Mouse (Mus musculus) MEL (cell line): ENCODE results near the gene Kazn. TPM values are rescaled to one million over a fixed set of nuclear protein-coding genes. Genes with fewer than 3 reads are reported as not detected.

ENCODE experiments used
- DNase-seq: peaks from one replicate; pipeline ENCODE4 v3.0.0; 2011; ENCODE audit warnings: low read depth, low spot score
- H3K27ac ChIP-seq: 2 replicates; pipeline ENCODE4 v1.5.1; 2012; ENCODE audit warnings: low read depth, mild to moderate bottlenecking, control low read depth, low read length, moderate library complexity; ENCODE audit not compliant: control insufficient read depth
- H3K27me3 ChIP-seq, 2 experiments: fragments of 150-350 bp in 1 of 2; sonication (generic) in 1 of 2; 2 replicates each; pipeline ENCODE4 v1.6.1; 2012; ENCODE audit warnings: low read length in 2 of 2, mild to moderate bottlenecking in 2 of 2, improper control_type of control experiment in 1 of 2, moderate library complexity in 1 of 2; ENCODE audit not compliant: insufficient read depth in 2 of 2, control insufficient read depth in 1 of 2
- H3K36me3 ChIP-seq, 2 experiments: 2 replicates each; pipeline ENCODE4 v1.6.1; 2012 to 2014; ENCODE audit warnings: low read length in 2 of 2, improper control_type of control experiment in 1 of 2, inconsistent platforms in 1 of 2, mild to moderate bottlenecking in 1 of 2; ENCODE audit not compliant: insufficient read depth in 2 of 2, control insufficient read depth in 1 of 2
- H3K4me1 ChIP-seq, 2 experiments: fragments of 150-350 bp in 1 of 2; sonication (generic) in 1 of 2; 2 replicates each; pipeline ENCODE4 v1.6.1; 2012; ENCODE audit warnings: low read length in 2 of 2, improper control_type of control experiment in 1 of 2, mild to moderate bottlenecking in 1 of 2; ENCODE audit not compliant: insufficient read depth in 2 of 2, control insufficient read depth in 1 of 2
- H3K4me3 ChIP-seq, 2 experiments: fragments of 150-350 bp in 1 of 2; sonication (generic) in 1 of 2; 2 replicates each; pipeline ENCODE4 v1.5.1; 2012; ENCODE audit warnings: low read depth in 2 of 2, low read length in 2 of 2, mild to moderate bottlenecking in 2 of 2, moderate library complexity in 2 of 2, control low read depth in 1 of 2, improper control_type of control experiment in 1 of 2; ENCODE audit not compliant: control insufficient read depth in 1 of 2, insufficient read depth in 1 of 2
- H3K79me2 ChIP-seq: 2 replicates; pipeline ENCODE4 v1.6.1; 2012; ENCODE audit warnings: mild to moderate bottlenecking, low read length, moderate library complexity; ENCODE audit not compliant: control insufficient read depth, poor library complexity, insufficient read depth
- H3K9ac ChIP-seq: 2 replicates; pipeline ENCODE4 v1.6.1; 2012; ENCODE audit warnings: low read depth, mild to moderate bottlenecking, control low read depth, low read length, moderate library complexity; ENCODE audit not compliant: control insufficient read depth, poor library complexity, severe bottlenecking
- H3K9me3 ChIP-seq: fragments of 150-350 bp; sonication (generic); replicated peaks from 2 replicates; pipeline ENCODE4 v1.6.1; 2012; ENCODE audit warnings: mild to moderate bottlenecking, low read length, improper control_type of control experiment, moderate library complexity; ENCODE audit not compliant: insufficient read depth
- BHLHE40 ChIP-seq: IDR thresholded peaks from 2 replicates; pipeline ENCODE4 v1.6.1; 2012; ENCODE audit warnings: low read depth, mild to moderate bottlenecking, inconsistent platforms, low read length, improper control_type of control experiment, borderline replicate concordance
- CHD2 ChIP-seq: IDR thresholded peaks from 2 replicates; pipeline ENCODE4 v1.6.1; 2011; ENCODE audit warnings: low read length, improper control_type of control experiment
- E2F4 ChIP-seq: IDR thresholded peaks from 2 replicates; pipeline ENCODE4 v1.6.1; 2011; ENCODE audit warnings: low read depth, low read length, improper control_type of control experiment, borderline replicate concordance
- EP300 ChIP-seq, 2 experiments: IDR thresholded peaks; 2 replicates each; pipeline ENCODE4 v1.6.1; 2011; ENCODE audit warnings: improper control_type of control experiment in 2 of 2, low read length in 2 of 2, low read depth in 1 of 2, mild to moderate bottlenecking in 1 of 2
- ETS1 ChIP-seq: IDR thresholded peaks from 2 replicates; pipeline ENCODE4 v1.6.1; 2012; ENCODE audit warnings: low read depth, mild to moderate bottlenecking, inconsistent platforms, low read length, improper control_type of control experiment, moderate library complexity
- GABPA ChIP-seq: IDR thresholded peaks from 2 replicates; pipeline ENCODE4 v1.6.1; 2012; ENCODE audit warnings: low read depth, mild to moderate bottlenecking, inconsistent platforms, low read length, improper control_type of control experiment, moderate library complexity
- GATA1 ChIP-seq: IDR thresholded peaks from 2 replicates; pipeline ENCODE4 v1.6.1; 2011; ENCODE audit warnings: low read depth, low read length, improper control_type of control experiment
- JUND ChIP-seq: IDR thresholded peaks from 2 replicates; pipeline ENCODE4 v1.6.1; 2011; ENCODE audit warnings: low read depth, mild to moderate bottlenecking, improper control_type of control experiment, low read length
- KAT2A ChIP-seq: conservative IDR thresholded peaks from 2 replicates; pipeline ENCODE4 v1.6.1; 2012; ENCODE audit warnings: low read depth, low read length, improper control_type of control experiment, inconsistent platforms
- MAFK ChIP-seq: IDR thresholded peaks from 2 replicates; pipeline ENCODE4 v1.6.1; 2011; ENCODE audit warnings: low read depth, mild to moderate bottlenecking, low read length, improper control_type of control experiment, borderline replicate concordance
- MAX ChIP-seq: IDR thresholded peaks from 2 replicates; pipeline ENCODE4 v1.6.1; 2011; ENCODE audit warnings: low read length, improper control_type of control experiment
- MAZ ChIP-seq: IDR thresholded peaks from 2 replicates; pipeline ENCODE4 v1.6.1; 2012; ENCODE audit warnings: low read depth, mild to moderate bottlenecking, inconsistent platforms, low read length, improper control_type of control experiment
- MXI1 ChIP-seq: IDR thresholded peaks from 2 replicates; pipeline ENCODE4 v1.6.1; 2011; ENCODE audit warnings: mild to moderate bottlenecking, low read depth, low read length, improper control_type of control experiment
- MYB ChIP-seq: IDR thresholded peaks from 2 replicates; pipeline ENCODE4 v1.6.1; 2011; ENCODE audit warnings: mild to moderate bottlenecking, low read depth, low read length, improper control_type of control experiment
- MYC ChIP-seq: IDR thresholded peaks from 2 replicates; pipeline ENCODE4 v1.6.1; 2011; ENCODE audit warnings: low read depth, mild to moderate bottlenecking, low read length, improper control_type of control experiment, moderate library complexity
- NELFE ChIP-seq: IDR thresholded peaks from 2 replicates; pipeline ENCODE4 v1.6.1; 2011; ENCODE audit warnings: low read depth, low read length, improper control_type of control experiment
- NRF1 ChIP-seq: IDR thresholded peaks from 2 replicates; pipeline ENCODE4 v1.6.1; 2014; ENCODE audit warnings: low read depth, mild to moderate bottlenecking, inconsistent platforms, low read length, improper control_type of control experiment, moderate library complexity; ENCODE audit not compliant: poor library complexity, insufficient read depth, severe bottlenecking
- POLR2A ChIP-seq, 2 experiments: IDR thresholded peaks; 2 replicates each; pipeline ENCODE4 v1.6.1; 2011 to 2012; ENCODE audit warnings: low read length in 2 of 2, mild to moderate bottlenecking in 2 of 2, control low read depth in 1 of 2, improper control_type of control experiment in 1 of 2, low read depth in 1 of 2, moderate library complexity in 1 of 2; ENCODE audit not compliant: control insufficient read depth in 1 of 2, insufficient read depth in 1 of 2, poor library complexity in 1 of 2
- POLR2AphosphoS2 ChIP-seq: IDR thresholded peaks from 2 replicates; pipeline ENCODE4 v1.6.1; 2011; ENCODE audit warnings: low read length, improper control_type of control experiment
- POLR2AphosphoS5 ChIP-seq: IDR thresholded peaks from 2 replicates; pipeline ENCODE4 v1.6.1; 2012; ENCODE audit warnings: low read depth, borderline replicate concordance, mild to moderate bottlenecking, inconsistent platforms, low read length, moderate library complexity, mixed read lengths
- RAD21 ChIP-seq: IDR thresholded peaks from 2 replicates; pipeline ENCODE4 v1.6.1; 2011; ENCODE audit warnings: mild to moderate bottlenecking, low read depth, low read length, improper control_type of control experiment
- RCOR1 ChIP-seq: IDR thresholded peaks from 2 replicates; pipeline ENCODE4 v1.6.1; 2012; ENCODE audit warnings: low read depth, mild to moderate bottlenecking, inconsistent platforms, low read length, improper control_type of control experiment
- SIN3A ChIP-seq: IDR thresholded peaks from 2 replicates; pipeline ENCODE4 v1.6.1; 2012; ENCODE audit warnings: low read length, improper control_type of control experiment, inconsistent platforms
- TAL1 ChIP-seq: IDR thresholded peaks from 2 replicates; pipeline ENCODE4 v1.6.1; 2012; ENCODE audit warnings: mild to moderate bottlenecking, inconsistent platforms, low read length, moderate library complexity, mixed read lengths
- TBP ChIP-seq: IDR thresholded peaks from 2 replicates; pipeline ENCODE4 v1.8.0; 2011; ENCODE audit warnings: low read depth, low read length, improper control_type of control experiment
- USF2 ChIP-seq, 2 experiments: IDR thresholded peaks; 2 replicates each; pipeline ENCODE4 v1.6.1; 2011 to 2012; ENCODE audit warnings: improper control_type of control experiment in 2 of 2, low read length in 2 of 2, borderline replicate concordance in 1 of 2, inconsistent platforms in 1 of 2, low read depth in 1 of 2, mild to moderate bottlenecking in 1 of 2; ENCODE audit not compliant: insufficient read depth in 1 of 2
- ZKSCAN1 ChIP-seq: IDR thresholded peaks from 2 replicates; pipeline ENCODE4 v1.6.1; 2012; ENCODE audit warnings: low read depth, mild to moderate bottlenecking, inconsistent platforms, low read length, improper control_type of control experiment, moderate library complexity
- ZMIZ1 ChIP-seq: IDR thresholded peaks from 2 replicates; pipeline ENCODE4 v1.6.1; 2012; ENCODE audit warnings: low read depth, mild to moderate bottlenecking, inconsistent platforms, low read length, improper control_type of control experiment, moderate library complexity
- ZNF384 ChIP-seq: IDR thresholded peaks from 2 replicates; pipeline ENCODE4 v1.6.1; 2012; ENCODE audit warnings: low read depth, mild to moderate bottlenecking, inconsistent platforms, low read length, improper control_type of control experiment
- polyA plus RNA-seq, 2 experiments: library from polyadenylated mRNA; stranded (reverse) in 1 of 2; unstranded in 1 of 2; fragments of >175 nt in 1 of 2; fragments of >200 nt in 1 of 2; gene quantifications; 2 replicates each; pipeline versions ENCODE4 v1.2.1 to v1.2.4; 2012; ENCODE audit warnings: low replicate concordance in 2 of 2, low read depth in 1 of 2; ENCODE audit not compliant: insufficient read length in 2 of 2, insufficient read depth in 1 of 2, missing spikeins in 1 of 2
- total RNA-seq: library from RNA; depleted of rRNA; stranded (reverse); fragments of 300-350 nt; gene quantifications from 2 replicates; pipeline ENCODE4 v1.2.3, GENCODE M21; 2012

Kazn gene
- total and polyA plus RNA-seq, 3 experiments = not detected

DNA sequence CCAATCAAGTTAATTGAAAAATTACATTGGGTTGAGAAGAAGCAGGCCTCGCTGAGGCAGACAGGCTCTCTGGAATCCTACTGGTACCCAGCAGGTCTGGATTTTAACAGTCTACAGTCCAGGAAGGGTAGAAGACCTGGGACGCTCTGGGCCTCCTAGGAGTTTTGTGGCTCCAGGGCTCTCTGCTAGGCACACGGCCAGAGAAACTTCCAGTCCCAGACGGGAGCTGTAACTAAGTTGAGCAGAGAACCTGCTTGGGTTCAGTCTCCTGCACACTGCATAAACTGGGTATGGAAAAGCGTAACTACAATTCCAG, 17.5 kb downstream of the Kazn start:
- H3K27me3 ChIP-seq = no peaks in the 10 kb centered on the region
- no peaks in the 10 kb centered on the region for H3K36me3 ChIP-seq
- H3K9ac ChIP-seq = no peak overlapping the region
- no peaks in the 10 kb centered on the region for H3K79me2 ChIP-seq
- no peak overlapping the region for H3K4me3 ChIP-seq
- TF ChIP-seq ZKSCAN1 (no peak), MYC (no peak), ZNF384 (no peak), TBP (no peak), POLR2A (IDR thresholded peaks at IDR 0.05; ENCODE audit: control insufficient read depth in 1 of 2, insufficient read depth in 1 of 2, low read depth in 1 of 2, low read length in 2 of 2, poor library complexity in 1 of 2) (no peak), RAD21 (no peak), JUND (no peak), USF2 (IDR thresholded peaks at IDR 0.05; ENCODE audit: borderline replicate concordance in 1 of 2, insufficient read depth in 1 of 2, low read depth in 1 of 2, low read length in 2 of 2) (no peak), MAFK (no peak), MAZ (no peak), CHD2 (no peak), ZMIZ1 (no peak), RCOR1 (no peak), MYB (no peak), E2F4 (no peak), GATA1 (no peak), NRF1 (no peak), GABPA (no peak), BHLHE40 (no peak), EP300 (IDR thresholded peaks at IDR 0.05; ENCODE audit: low read depth in 1 of 2, low read length in 2 of 2) (no peak)
- 0 out of 2 replicates have a peak, but pooled peaks cover 1% of the 10 kb centered on the region for H3K9me3 ChIP-seq
- no peaks in the 10 kb centered on the region for H3K4me1 ChIP-seq
- DNase-seq = no peak
- H3K27ac ChIP-seq = no peak overlapping the region

- no peaks in the 10 kb centered on the region for H3K79me2 ChIP-seq
- H3K4me3 ChIP-seq = no peak overlapping the region
- H3K9me3 ChIP-seq = no peaks in the 10 kb centered on the region
- H3K27ac ChIP-seq = no peak overlapping the region
- TF ChIP-seq MXI1 (no peak), NELFE (no peak), POLR2AphosphoS2 (no peak), ZNF384 (no peak), ETS1 (no peak), POLR2AphosphoS5 (no peak), RCOR1 (no peak), MAZ (no peak), SIN3A (no peak), MYB (no peak), KAT2A (no peak), MAX (no peak), TAL1 (no peak), CHD2 (no peak)
- H3K27me3 ChIP-seq = no peaks in the 10 kb centered on the region
- H3K36me3 ChIP-seq = no peaks in the 10 kb centered on the region
- no peak overlapping the region for H3K9ac ChIP-seq
- no peaks in the 10 kb centered on the region for H3K4me1 ChIP-seq
- DNase-seq = no peak
Measured at GRCm38 (mm10) chr4:142221025-142221756, 18.0 kb downstream of the Kazn start.
